Mouse (Mus musculus) liver, embryonic 11.5 days (tissue): ENCODE measurements around the gene Pin4. TPM values are rescaled to one million over a fixed set of nuclear protein-coding genes. Genes with fewer than 3 reads are reported as not detected.
A peak's percentile ranks its signal among the peaks of the same experiment; 100 is the strongest.

Experiments
- ATAC-seq: fragments of 200-750 bp; cut with Nextera tagmentation; replicated peaks from 2 replicates; pipeline ENCODE4 v1.8.0; 2017; ENCODE audit warnings: moderate number of reproducible peaks, mild to moderate bottlenecking, moderate TSS enrichment, moderate library complexity; ENCODE audit not compliant: low FRiP score
- DNase-seq: peaks from one replicate; pipeline ENCODE4 v3.0.0-alpha.2; 2017; ENCODE audit warnings: low spot score
- H3K27ac ChIP-seq: fragments of 300-500 bp; sonication (generic); 2 replicates; pipeline ENCODE4 v1.5.1; 2014; ENCODE audit warnings: mild to moderate bottlenecking, low read depth, low read length, control low read depth
- H3K27me3 ChIP-seq: fragments of 300-500 bp; sonication (generic); replicated peaks from 2 replicates; pipeline ENCODE4 v1.6.1; 2014; ENCODE audit warnings: low read length, mixed read lengths; ENCODE audit not compliant: control insufficient read depth, insufficient read depth
- H3K36me3 ChIP-seq: fragments of 300-500 bp; sonication (generic); 2 replicates; pipeline ENCODE4 v1.6.1; 2014; ENCODE audit warnings: mild to moderate bottlenecking, low read length, moderate library complexity, mixed read lengths; ENCODE audit not compliant: control insufficient read depth, insufficient read depth
- H3K4me1 ChIP-seq: fragments of 300-500 bp; sonication (generic); replicated peaks from 2 replicates; pipeline ENCODE4 v1.6.1; 2014; ENCODE audit warnings: low read length, mixed read lengths; ENCODE audit not compliant: control insufficient read depth, insufficient read depth
- H3K4me2 ChIP-seq: fragments of 300-500 bp; sonication (generic); 2 replicates; pipeline ENCODE4 v1.6.1; 2014; ENCODE audit warnings: mild to moderate bottlenecking, control low read depth, moderate library complexity
- H3K4me3 ChIP-seq: fragments of 300-500 bp; sonication (generic); 2 replicates; pipeline ENCODE4 v1.5.1; 2014; ENCODE audit warnings: low read depth, low read length, control low read depth
- H3K9ac ChIP-seq: fragments of 300-500 bp; sonication (generic); 2 replicates; pipeline ENCODE4 v1.6.1; 2014; ENCODE audit warnings: low read depth, low read length, control low read depth
- H3K9me3 ChIP-seq: fragments of 300-500 bp; sonication (generic); 2 replicates; pipeline ENCODE4 v1.6.1; 2016; ENCODE audit warnings: low read length, inconsistent platforms, mixed read lengths; ENCODE audit not compliant: control insufficient read depth
- WGBS: fragments of 180-500 bp; shearing (Covaris S2); extraction: QIAGEN DNeasy Blood & Tissue Kit; methylation state at CpG from one replicate; pipeline ENCODE4 v1.1.7; 2014; 5-methylcytosine and 5-hydroxymethylcytosine counted together
- polyA plus RNA-seq: library from polyadenylated mRNA; unstranded; fragments of >200 nt; fragmentation: Nextera tagmentation; extraction: Ambion mirVana; gene quantifications from 2 replicates; pipeline ENCODE4 v1.2.1, GENCODE M21; 2014

The Pin4 gene
- polyA plus RNA-seq: 75.7 and 82.0 TPM in 2 replicates

- peak within 1 kb of the TSS; percentile 68 for H3K4me2 ChIP-seq
- peaks cover 8% of the 10 kb centered on the region for H3K27me3 ChIP-seq
- H3K9ac ChIP-seq: peak within 1 kb of the TSS; percentile 68
- ATAC-seq: peak; percentile 100
- no peaks in the 10 kb centered on the region for H3K4me1 ChIP-seq
- DNase-seq: peak; percentile 78
- H3K27ac ChIP-seq: no peak within 1 kb of the TSS; the same call in 1 of the 2 replicates
- no peaks in the 10 kb centered on the region for H3K9me3 ChIP-seq
- H3K4me3 ChIP-seq: peak within 1 kb of the TSS; percentile 75
- no peaks in the 10 kb centered on the region; the same call in 1 of the 2 replicates for H3K36me3 ChIP-seq
- 14% methylated on average over 30 of the region's 30 CpGs for WGBS
These were observed at the start of gene Pin4 for GRCm38 (mm10) chrX:102119042-102119864. TSS of gene Pin4 (plus strand) at chrX:102119447.

GRCm38 (mm10) chrX:102070591-102071471 lies 48.4 kb upstream of the Pin4 start, which contains the start of gene Rtl5:
TSS of gene Rtl5 (minus strand) at chrX:102071304.
- peak within 1 kb of the TSS; percentile 49 for H3K4me3 ChIP-seq
- peak; percentile 68 for ATAC-seq
- WGBS: 11% methylated on average over 61 of the region's 61 CpGs
- peak within 1 kb of the TSS; percentile 71 for H3K4me2 ChIP-seq
- H3K27me3 ChIP-seq: peaks cover 38% of the 10 kb centered on the region
- peak; percentile 55 for DNase-seq
- H3K9me3 ChIP-seq: no peaks in the 10 kb centered on the region
- no peaks in the 10 kb centered on the region for H3K36me3 ChIP-seq
- peak within 1 kb of the TSS; percentile 43; the same call in 1 of the 2 replicates for H3K9ac ChIP-seq
- H3K27ac ChIP-seq: no peak within 1 kb of the TSS
- H3K4me1 ChIP-seq: no peaks in the 10 kb centered on the region

GRCm38 (mm10) chrX:102071517-102071916 lies 47.7 kb upstream of the Pin4 start:
- Histone ChIP-seq H3K4me2 (peak overlapping the region; percentile 71), H3K27me3 (peaks cover 38% of the 10 kb centered on the region), H3K9ac (no peak overlapping the region), H3K36me3 (no peaks in the 10 kb centered on the region), H3K4me1 (no peaks in the 10 kb centered on the region), H3K9me3 (no peaks in the 10 kb centered on the region), H3K27ac (no peak overlapping the region), H3K4me3 (peak overlapping the region; percentile 49)
- DNase-seq (no peak), ATAC-seq (no peak)
- 42% methylated on average over 2 of the region's 2 CpGs for WGBS

GRCm38 (mm10) chrX:102073605-102074325 lies 45.5 kb upstream of the Pin4 start:
- WGBS: 83% methylated on average over 14 of the region's 14 CpGs

GRCm38 (mm10) chrX:102074435-102074834 lies 44.8 kb upstream of the Pin4 start:
- ATAC-seq (no peak), DNase-seq (no peak)
- Histone ChIP-seq H3K4me2 (no peak overlapping the region), H3K9ac (no peak overlapping the region), H3K4me3 (no peak overlapping the region), H3K9me3 (no peaks in the 10 kb centered on the region), H3K36me3 (no peaks in the 10 kb centered on the region), H3K27me3 (peaks cover 35% of the 10 kb centered on the region), H3K27ac (no peak overlapping the region), H3K4me1 (no peaks in the 10 kb centered on the region)
- WGBS: 82% methylated on average over 5 of the region's 5 CpGs

More at GRCm38 (mm10) chrX:102073605-102074325, 45.5 kb upstream of the Pin4 start:
- H3K4me1 ChIP-seq: no peaks in the 10 kb centered on the region
- no peak overlapping the region for H3K27ac ChIP-seq
- H3K36me3 ChIP-seq: no peaks in the 10 kb centered on the region
- no peak for DNase-seq
- no peak overlapping the region for H3K4me2 ChIP-seq
- no peaks in the 10 kb centered on the region for H3K9me3 ChIP-seq
- H3K4me3 ChIP-seq: no peak overlapping the region
- H3K27me3 ChIP-seq: peaks cover 38% of the 10 kb centered on the region
- ATAC-seq: no peak
- H3K9ac ChIP-seq: no peak overlapping the region

GRCm38 (mm10) chrX:102075158-102075557 lies 44.1 kb upstream of the Pin4 start:
- 84% methylated on average over 4 of the region's 4 CpGs for WGBS
- ATAC-seq: no peak

GRCm38 (mm10) chrX:102076886-102077765 lies 42.1 kb upstream of the Pin4 start:
- no peak overlapping the region for H3K9ac ChIP-seq
- no peak overlapping the region for H3K27ac ChIP-seq
- H3K4me2 ChIP-seq: no peak overlapping the region
- H3K27me3 ChIP-seq: peaks cover 17% of the 10 kb centered on the region
- DNase-seq: no peak
- H3K36me3 ChIP-seq: no peaks in the 10 kb centered on the region
- no peaks in the 10 kb centered on the region for H3K9me3 ChIP-seq
- no peaks in the 10 kb centered on the region for H3K4me1 ChIP-seq
- WGBS: 72% methylated on average over 7 of the region's 7 CpGs
- H3K4me3 ChIP-seq: no peak overlapping the region
- ATAC-seq: no peak

More at GRCm38 (mm10) chrX:102075158-102075557, 44.1 kb upstream of the Pin4 start:
- no peak overlapping the region for H3K4me2 ChIP-seq
- no peak overlapping the region for H3K9ac ChIP-seq
- H3K9me3 ChIP-seq: no peaks in the 10 kb centered on the region
- H3K4me1 ChIP-seq: no peaks in the 10 kb centered on the region
- H3K27ac ChIP-seq: no peak overlapping the region
- H3K27me3 ChIP-seq: peaks cover 30% of the 10 kb centered on the region
- no peaks in the 10 kb centered on the region for H3K36me3 ChIP-seq
- DNase-seq: no peak
- H3K4me3 ChIP-seq: no peak overlapping the region
